Mouse (Mus musculus): ENCODE results near the gene Gm10352. TPM values are rescaled to one million over a fixed set of nuclear protein-coding genes. Genes with fewer than 3 reads are reported as not detected.

The Gm10352 gene
- not detected for polyA plus RNA-seq (2017; shearing (Covaris generic))

GRCm38 (mm10) chrY:2900689-2901088 is at the start of gene Gm10352:
Gene Gm10352 (plus strand): TSS chrY:2900989.

GRCm38 (mm10) chrY:2932282-2932681 is 31.5 kb downstream of the Gm10352 start, which contains the start of gene Gm29289:
Gene Gm29289 (plus strand): TSS chrY:2932582.

Other genes starting within 250 kb of the Gm10352 start
- gene Sry, start 237.3 kb upstream of the Gm10352 start, polyA plus RNA-seq (2017; shearing (Covaris generic)) = not detected
- gene H2al2b, start 180.3 kb upstream of the Gm10352 start, polyA plus RNA-seq (2017; shearing (Covaris generic)) = not detected
- gene Gm4064, start 104.8 kb upstream of the Gm10352 start, polyA plus RNA-seq (2017; shearing (Covaris generic)) = not detected
- not detected for gene Rbmy, start 70.3 kb upstream of the Gm10352 start, polyA plus RNA-seq (2017; shearing (Covaris generic))
- not detected for gene Gm10256, start 70.3 kb upstream of the Gm10352 start, polyA plus RNA-seq (2017; shearing (Covaris generic))
- gene Gm29289, start 31.6 kb downstream of the Gm10352 start, polyA plus RNA-seq (2017; shearing (Covaris generic)) = not detected